Mouse (Mus musculus): ENCODE results near the gene Tiam2.
"Not testable (repeated sequence)": the region's sequence is repeated elsewhere in the genome, so short reads cannot be mapped to it uniquely, and the experiment has no call there.

Gene Tiam2

DNA sequence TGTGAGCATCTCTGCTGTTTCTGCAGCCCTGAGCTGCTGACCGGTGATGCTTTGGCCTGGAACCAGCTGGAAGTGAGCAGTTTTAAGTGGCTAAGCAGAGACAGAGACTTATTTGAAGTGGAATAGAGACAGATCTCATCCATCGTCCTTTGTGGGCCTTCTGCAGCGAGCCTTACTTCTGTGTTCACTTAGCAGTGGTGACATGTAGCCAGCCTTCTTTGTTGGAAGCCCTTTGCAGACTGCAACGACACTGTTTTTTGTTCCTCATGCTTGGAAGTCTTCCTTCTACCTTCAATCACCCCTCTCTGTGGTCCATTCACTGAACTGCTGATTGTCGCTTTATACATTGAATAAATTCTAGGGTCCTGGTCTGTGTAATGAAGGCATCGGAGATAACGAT, 18.5 kb downstream of the Tiam2 start:
- DNase-seq = no peak

GRCm38 (mm10) chr17:3345276-3345885, 19.0 kb downstream of the Tiam2 start:
- DNase-seq = peak; percentile 16

- no peak for DNase-seq
Observed at GRCm38 (mm10) chr17:3347800-3348199, 21.4 kb downstream of the Tiam2 start.

DNA sequence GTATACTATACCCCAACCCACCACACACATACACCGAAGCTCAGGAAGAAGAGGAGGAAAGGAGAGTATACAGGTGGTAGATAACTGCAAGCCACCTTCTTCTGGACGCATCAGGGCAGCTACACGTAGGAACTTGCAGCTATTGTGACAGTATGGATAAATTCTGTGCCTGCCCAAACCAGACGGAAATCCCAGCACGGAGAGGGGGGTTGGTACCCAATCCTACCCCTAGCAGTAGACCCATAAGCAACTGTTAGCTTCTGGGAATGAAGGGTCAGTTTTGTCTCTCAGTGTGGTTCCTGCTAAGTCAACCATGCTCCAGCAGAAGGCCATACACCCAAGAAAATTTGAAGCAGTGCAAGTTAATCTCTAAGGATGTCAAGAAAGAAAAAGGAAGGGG, 23.0 kb downstream of the Tiam2 start:
- DNase-seq = no peak

DNA sequence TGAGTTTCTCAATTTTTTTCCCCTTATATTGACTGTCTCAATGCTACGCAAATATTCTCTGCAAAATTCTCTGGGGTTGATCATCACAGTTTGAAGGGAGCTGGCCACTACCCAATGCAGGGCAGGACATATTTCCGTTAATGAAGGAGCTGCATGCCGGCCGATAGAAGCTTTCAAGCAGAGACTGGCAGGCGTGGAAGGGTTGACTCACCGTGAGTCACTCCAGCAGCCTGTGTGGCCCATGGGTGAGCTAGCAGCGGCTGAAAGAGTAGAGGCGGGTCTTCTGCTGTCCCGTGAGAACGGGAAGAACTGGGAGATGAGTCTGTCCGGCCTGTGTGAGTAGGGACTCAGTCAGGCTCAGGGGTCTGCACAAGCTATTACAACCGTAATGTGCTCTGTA, 23.6 kb downstream of the Tiam2 start:
- no peak for DNase-seq

DNA sequence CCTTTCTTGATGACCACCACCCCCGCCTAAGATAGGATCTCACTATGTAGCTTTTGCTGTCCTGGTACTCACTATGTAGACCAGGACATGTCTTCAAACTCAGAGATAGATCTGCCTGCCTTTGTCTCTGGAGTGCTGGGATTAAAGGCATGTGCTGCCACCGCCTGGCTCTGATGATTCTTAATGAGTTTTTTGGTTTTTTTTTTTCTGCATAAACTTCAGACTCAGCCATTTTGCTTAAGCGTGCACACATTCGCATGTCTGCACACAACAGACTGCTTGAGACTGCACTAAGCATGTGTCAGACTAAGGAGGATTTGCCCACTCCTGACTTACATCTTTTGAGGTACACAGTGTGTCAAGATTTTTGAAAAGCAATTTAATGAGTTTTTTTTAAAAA, 24.0 kb downstream of the Tiam2 start:
- peak; percentile 15 for DNase-seq

- DNase-seq = no peak
Observed at GRCm38 (mm10) chr17:3351668-3352067, 25.3 kb downstream of the Tiam2 start.

- not testable (repeated sequence) for DNase-seq
Observed at GRCm38 (mm10) chr17:3353141-3353540, 26.8 kb downstream of the Tiam2 start.

GRCm38 (mm10) chr17:3354856-3355255, 28.5 kb downstream of the Tiam2 start:
- DNase-seq = no peak

DNA sequence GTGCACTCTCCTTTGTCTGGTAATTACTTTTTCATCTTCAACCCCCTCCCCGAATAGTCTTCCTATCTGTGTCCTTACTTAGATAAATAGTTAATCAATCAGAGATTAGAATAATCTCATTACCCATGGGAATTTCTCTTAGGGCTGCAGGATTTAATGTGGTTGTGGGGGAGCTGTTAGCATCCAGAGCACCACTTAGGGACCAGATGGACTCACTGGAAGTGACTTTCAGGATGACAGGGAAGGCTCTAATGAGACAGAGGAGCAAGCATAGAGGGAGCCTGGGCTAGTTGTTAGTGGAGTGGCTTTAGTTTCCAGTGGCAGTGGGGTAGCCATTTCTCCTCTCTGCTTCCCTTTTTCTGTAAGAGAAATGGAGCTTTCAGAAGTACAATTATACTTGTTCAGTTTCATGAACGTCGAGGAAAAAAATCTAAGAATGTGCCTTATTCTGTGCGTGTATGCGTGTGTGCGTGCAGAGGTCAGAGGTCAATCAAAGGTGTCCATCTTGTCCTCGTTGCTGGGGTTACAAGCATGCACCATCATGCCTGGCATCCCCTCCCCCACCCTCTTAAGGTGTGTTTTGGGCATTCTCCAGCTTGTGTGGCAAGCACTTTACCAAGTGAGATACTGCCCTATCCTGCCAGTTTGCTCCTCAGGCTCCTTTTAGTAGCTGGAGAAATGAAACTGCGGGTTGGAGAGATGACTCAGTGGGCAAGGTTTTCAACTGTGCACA, 30.4 kb downstream of the Tiam2 start:
- no peak for DNase-seq

DNA sequence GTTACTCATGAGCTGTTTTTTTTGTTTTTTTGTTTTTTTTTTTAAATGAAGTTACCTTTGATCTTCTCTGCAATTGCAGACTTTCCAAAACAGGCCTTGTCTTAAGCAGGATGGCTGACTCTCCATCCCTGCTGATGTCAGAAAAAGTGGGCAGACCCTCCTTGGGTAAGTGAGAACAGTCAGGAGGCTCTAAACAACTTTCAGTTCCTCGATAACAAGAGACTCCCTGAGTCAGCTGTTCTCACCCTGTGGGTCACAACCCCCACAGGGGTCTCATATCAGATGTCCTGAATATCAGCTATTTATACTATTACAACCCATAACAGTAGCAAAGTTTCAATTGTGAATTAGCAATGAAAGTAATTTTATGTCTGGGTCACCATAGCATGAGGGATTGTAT, 33.9 kb downstream of the Tiam2 start:
- DNase-seq = no peak

DNA sequence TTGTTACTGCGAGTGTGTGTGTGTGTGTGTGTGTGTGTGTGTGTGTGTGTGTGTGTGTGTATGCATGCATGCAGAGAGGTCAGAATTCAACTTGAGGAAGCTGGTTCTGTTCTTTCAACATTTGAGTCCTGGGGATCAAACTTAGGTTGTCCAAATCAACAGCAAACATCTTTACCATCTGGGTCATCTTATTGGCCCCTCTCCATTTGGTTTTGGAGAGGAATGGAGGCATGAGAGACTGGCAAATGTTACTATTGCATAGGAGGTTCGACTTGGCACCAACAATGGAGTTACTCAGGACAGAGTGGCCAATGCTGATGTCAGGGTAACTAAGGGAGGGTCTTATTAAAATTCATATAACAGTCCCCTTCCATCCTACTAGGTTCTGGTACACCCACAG, 35.4 kb downstream of the Tiam2 start:
- no peak for DNase-seq

DNA sequence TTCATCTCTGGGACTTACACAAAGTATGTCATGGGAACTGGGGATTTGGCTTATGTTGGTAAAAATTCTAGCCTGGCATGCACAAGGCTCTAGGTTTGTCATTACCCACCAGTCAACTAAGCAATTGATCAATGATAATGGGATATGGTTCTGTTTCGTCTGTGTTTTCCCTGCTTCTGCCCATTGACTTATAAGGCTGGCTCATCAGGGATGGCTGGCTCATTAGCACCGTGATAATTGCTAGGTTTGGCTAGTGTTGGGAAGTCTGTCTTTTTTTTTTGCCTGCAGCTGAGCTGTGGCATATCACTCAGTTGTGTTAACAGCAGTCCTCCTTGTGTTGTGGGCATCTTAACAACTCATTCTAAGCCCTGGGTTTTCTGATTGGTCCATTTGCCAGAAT, 36.8 kb downstream of the Tiam2 start:
- no peak for DNase-seq

DNA sequence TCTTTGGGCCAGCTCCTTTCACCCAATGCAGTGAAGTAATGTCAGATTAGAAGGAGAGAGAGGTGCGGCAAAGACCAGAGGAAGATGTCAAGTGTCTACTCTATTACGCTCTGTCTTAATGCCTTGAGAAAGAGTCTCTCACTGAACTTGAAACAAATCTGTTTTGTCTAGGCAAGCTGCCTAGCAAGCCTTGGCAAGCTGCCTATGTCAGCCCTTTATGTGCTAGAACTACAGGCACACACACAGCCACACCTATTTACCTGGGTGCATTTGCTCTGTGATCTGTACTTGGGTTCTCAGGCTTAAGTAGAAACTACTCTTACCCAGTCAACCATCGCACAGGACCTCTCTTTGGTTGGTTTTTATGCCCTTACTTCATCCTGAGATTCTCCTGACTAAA, 40.4 kb downstream of the Tiam2 start:
- no peak for DNase-seq

DNA sequence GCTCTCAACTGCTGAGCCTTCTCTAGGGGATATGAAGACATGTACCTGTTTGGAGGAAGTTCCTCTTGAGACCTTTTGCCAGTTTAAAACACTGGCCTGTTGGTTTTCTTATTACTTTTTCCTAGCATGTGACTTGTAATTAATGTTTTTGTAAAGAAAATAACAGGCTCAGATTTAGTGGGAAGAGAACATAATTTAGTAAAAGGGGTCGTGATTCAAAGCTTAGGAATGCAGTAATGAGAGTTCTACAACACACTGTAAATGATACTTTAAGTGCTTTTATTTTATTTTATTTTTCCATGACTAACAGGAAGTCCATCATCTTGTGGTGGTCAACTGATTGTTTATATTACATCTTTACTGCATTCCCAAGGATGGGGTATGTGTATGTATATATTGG, 42.0 kb downstream of the Tiam2 start:
- no peak for DNase-seq

GRCm38 (mm10) chr17:3369631-3370030, 43.3 kb downstream of the Tiam2 start:
- no peak for DNase-seq

GRCm38 (mm10) chr17:3378606-3379005, 52.2 kb downstream of the Tiam2 start:
- DNase-seq = no peak

- no peak for DNase-seq
Observed at GRCm38 (mm10) chr17:3379753-3380588, 53.6 kb downstream of the Tiam2 start.

DNA sequence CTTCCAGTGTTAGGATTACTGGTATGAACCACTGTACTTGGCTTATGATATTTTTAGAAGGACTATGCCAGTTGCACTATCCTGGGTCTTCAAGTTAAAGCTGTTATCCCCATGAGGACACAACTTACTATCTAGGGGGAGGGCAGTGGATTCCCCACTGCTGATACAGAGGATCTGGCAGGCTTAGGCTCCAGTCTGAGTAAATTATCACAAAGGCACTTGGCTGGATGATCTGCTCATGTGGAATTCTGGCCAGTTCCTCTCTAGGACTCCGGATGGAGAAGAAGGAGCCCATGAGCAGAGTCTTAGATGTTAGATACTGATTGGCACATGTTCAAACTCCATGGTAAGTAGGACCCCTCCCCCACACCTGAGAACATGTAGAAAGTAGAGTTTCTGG, 59.0 kb downstream of the Tiam2 start:
- DNase-seq = no peak

DNA sequence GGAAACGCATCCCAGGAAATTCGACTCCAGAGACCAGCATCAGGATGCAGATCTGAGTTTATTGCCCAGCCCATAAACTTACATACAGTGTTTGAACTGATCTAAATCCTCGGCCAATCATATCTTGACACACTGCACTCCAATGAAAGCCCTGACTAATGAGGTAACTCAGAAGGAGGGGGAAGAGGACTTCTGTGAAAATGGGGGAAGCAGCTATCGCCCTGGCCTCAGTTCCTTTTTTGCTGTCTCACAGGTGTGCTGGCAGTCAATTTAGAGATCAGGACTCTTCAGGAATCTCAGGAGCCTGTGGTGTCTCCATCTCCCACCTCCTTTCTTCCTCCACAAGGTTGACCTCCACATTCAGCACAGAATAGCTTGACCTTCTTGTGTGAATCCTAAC, 61.4 kb downstream of the Tiam2 start:
- no peak for DNase-seq

DNA sequence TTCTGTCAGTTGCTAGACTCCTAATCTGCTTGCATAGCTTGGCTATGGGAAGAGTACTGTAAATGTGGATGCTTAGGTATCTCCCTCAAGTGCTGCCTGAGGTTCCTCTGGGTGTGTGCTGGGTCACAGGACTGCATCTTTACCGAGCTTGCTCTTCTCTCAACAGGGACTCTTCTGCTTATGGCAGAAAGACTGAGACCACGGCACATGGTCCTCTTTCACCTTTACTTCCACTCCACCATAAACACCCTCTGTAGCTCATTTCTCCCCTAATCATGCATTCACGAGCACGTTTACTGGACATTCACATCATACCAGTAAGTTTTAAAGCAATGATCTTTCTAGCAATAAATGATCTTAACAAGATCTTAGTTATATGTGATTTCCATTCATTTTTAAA, 63.4 kb downstream of the Tiam2 start:
- no peak for DNase-seq

DNA sequence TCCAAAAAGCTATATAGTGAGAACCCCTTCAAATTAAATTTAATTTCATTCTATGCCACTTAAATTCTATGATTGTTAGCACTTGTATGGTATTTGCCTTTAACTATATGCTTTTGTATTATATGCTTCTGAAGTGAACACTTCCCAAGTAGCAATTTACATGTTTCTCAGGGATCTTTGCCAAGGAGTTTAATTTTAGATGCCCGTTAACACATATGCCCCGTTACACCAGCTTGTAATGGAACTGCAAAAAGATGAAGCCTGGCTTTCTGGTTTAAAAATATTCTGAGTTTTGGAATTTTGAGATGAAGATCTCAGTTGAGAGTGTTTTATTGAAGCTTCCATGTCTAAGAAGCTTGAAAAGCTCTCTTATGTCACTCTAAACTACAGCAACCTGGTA, 67.6 kb downstream of the Tiam2 start:
- DNase-seq = no peak

GRCm38 (mm10) chr17:3394985-3395384, 68.6 kb downstream of the Tiam2 start:
- DNase-seq = no peak

- DNase-seq = no peak
Observed at GRCm38 (mm10) chr17:3396881-3397281, 70.5 kb downstream of the Tiam2 start.
